Mouse (Mus musculus): ENCODE measurements at regions not wholly inside any gene's neighbourhood (a gene's known extent, or its start where the extent isn't known, plus 50 kb on each side); places are given as distances from the start of the nearest gene placed in this dataset.

- DNase-seq = no peak
Measured at GRCm38 (mm10) chr6:107629376-107629775, 99.8 kb downstream of the Lrrn1 start.

DNA sequence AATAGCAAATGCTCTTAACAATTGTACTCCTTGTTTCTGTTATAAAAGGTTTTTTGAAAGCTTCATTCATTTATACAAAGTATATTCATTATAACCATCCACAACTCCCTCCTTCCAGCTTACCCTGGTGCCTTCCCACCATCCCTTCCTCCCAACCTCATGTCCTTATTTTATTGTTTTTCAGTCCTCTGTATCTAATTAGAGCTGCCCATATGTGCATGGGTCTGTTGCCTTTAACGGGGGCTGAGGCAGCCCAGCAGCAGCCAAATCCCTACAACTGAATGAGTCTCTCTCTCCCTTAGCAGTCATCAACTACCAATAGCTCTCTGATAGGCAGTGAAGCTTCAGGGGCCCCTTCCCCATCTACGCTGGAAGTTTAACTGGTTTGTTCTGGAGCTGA, 116.2 kb downstream of the Lrrn1 start:
- DNase-seq = no peak

DNA sequence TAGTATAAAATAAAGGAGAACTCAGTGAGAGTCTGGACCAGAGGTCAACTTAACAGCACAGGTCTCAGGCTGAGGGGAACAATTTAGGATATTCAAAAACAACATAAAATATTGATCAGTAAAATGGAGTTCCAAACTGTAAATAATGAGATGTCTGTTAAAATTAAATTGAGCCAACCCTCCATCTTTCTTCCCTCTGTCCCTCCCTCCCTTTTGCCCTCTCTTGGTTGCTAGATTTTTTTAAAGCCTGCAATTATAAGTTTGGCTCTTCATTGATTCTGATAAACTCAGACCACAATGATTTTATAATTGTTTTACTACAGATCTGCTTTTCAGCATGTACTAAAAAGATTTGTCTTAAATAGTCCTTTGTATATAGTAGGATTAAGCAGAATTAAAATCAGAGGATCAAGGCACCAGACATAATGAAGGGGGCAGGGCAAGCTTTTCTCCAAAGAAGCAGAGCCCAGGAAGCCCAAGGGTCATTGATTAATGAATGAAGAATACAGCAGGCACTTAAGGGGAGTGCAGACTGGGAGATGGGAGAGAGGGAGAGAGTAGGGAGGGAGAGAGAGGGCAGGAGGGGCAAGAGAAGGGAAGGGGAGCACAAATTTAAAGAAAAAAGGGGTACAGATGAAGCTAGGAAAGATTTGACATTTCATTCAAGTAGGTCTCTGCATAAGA, 124.4 kb downstream of the Lrrn1 start:
- no peak for DNase-seq

- no peak for DNase-seq
Measured at GRCm38 (mm10) chr6:107657805-107658204, 128.2 kb downstream of the Lrrn1 start.

- no peak for DNase-seq
Measured at GRCm38 (mm10) chr6:107661009-107661764, 131.6 kb downstream of the Lrrn1 start.

DNA sequence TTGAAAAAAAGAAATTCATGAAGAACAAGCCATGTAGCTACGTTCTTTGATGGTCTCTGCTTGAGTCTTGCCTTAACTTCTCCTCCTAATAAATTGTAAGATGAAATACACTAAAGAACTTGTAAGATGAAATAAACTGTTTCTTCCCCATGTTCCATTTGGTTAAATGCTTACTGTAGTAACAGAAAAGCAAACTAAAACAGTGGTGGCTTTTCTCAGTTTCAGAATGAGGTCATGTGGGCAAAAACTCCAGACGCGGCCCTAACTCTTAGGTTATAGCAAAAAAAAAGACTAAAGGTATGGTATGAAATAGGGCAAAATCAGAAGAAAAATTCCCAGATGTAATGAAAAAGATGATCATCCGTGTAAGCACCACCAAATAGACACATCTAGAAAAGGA, 169.7 kb downstream of the Lrrn1 start:
- no peak for DNase-seq

GRCm38 (mm10) chr6:107708185-107708584, 178.6 kb downstream of the Lrrn1 start:
- no peak for DNase-seq

DNA sequence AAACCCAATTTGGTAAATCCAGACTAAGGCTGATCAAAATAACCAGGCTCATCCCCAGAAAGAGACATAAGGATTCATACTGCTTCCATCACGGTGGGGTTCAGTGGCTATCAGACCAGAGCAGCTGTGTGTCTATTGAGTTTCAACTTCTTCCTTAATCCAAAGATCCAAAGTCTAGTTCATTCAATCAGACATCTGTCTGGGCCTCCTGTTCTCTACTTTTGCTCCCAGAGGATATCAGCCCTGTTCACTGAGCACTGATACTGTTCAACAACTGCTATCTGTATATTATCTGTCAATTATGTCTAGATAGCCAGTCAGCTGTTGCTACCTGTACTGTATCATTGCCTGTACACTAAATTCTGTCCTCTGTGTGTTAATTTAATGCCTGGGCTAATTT, 179.0 kb downstream of the Lrrn1 start:
- DNase-seq = no peak

- DNase-seq = no peak
Measured at GRCm38 (mm10) chr6:107710360-107710759, 180.8 kb downstream of the Lrrn1 start.

GRCm38 (mm10) chr6:107711181-107712087, 181.9 kb downstream of the Lrrn1 start:
- DNase-seq = no peak

GRCm38 (mm10) chr6:107713051-107713450, 183.5 kb downstream of the Lrrn1 start:
- DNase-seq = no peak

DNA sequence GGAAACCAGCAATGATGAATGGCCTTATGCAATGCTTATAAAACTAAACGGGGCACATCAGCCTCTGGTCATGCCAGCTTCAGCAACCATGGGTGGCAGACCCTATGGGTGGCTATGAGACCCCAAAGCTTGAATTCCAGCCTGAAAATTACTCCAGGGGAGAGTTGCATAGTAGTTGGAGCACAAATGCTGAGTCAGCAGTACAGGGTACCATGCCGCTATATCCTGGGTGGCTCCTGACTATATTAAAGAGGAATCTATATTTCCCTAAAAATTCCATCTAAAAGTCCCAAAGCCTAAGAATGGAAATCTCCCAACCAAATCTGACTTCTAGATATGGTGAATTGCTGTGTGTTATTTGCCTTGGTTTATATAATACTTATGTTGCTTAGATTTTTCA, 187.6 kb downstream of the Lrrn1 start:
- no peak for DNase-seq

DNA sequence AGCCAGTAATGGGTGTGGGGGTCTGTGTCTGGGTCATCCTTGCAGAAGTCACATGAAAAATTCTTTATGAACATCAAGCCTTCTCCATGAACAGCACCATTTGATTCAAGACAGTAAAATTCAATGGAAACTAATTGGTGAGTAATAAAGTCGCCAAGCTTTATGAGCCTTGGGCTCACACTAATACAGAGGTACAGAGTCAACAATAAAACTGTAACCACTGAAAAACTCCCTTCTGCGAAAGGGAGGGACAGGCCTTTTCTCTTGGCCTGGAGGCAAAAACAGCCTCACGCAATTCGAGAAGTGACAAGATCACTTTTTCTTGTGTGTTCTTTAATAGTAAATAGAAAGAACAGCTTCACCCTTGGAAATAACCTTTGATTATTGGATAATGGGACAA, 200.7 kb downstream of the Lrrn1 start:
- no peak for DNase-seq

DNA sequence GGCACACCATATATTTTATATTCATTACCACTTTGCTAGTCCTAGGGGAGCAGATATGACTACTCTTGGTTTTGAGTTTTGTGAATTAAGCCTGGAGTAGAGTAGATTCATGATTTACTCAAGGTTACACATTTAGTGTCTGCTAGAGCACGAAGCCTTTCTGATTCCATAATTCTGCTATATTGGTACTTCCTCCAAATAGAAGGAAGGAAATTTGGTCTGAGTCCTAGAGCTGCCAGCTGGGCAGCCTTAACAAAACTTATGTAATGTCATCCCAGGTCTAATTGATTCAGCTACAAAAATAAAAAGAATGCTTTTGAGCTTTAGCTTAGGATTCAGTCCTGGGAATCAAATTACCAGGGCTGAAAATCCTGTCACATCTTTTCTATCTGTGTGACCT, 205.2 kb downstream of the Lrrn1 start:
- no peak for DNase-seq

- no peak for DNase-seq
Measured at GRCm38 (mm10) chr6:107749111-107749736, 219.7 kb downstream of the Lrrn1 start.

DNA sequence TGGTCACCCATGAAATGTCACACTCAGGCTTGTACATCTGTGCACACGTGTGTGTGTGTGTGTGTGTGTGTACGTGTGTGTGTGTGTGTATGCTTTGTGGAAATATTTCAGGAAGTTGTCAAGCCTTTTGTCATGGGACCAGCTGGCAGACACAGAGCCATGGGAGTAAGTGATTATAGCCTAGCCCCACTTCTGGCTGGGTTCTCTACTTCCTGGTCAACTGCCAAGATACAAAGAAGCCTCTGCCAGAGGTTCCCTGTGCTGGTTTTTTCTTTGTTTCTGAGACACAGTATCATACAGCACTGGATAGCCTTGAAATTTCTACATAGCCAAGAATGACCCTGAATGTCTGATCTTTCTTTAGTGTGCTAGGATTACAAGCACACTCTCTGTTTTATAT, 220.2 kb downstream of the Lrrn1 start:
- DNase-seq = peak; percentile 7

GRCm38 (mm10) chr6:107752156-107752555, 222.6 kb downstream of the Lrrn1 start:
- no peak for DNase-seq

GRCm38 (mm10) chr6:107755158-107755557, 225.6 kb downstream of the Lrrn1 start:
- DNase-seq = no peak

DNA sequence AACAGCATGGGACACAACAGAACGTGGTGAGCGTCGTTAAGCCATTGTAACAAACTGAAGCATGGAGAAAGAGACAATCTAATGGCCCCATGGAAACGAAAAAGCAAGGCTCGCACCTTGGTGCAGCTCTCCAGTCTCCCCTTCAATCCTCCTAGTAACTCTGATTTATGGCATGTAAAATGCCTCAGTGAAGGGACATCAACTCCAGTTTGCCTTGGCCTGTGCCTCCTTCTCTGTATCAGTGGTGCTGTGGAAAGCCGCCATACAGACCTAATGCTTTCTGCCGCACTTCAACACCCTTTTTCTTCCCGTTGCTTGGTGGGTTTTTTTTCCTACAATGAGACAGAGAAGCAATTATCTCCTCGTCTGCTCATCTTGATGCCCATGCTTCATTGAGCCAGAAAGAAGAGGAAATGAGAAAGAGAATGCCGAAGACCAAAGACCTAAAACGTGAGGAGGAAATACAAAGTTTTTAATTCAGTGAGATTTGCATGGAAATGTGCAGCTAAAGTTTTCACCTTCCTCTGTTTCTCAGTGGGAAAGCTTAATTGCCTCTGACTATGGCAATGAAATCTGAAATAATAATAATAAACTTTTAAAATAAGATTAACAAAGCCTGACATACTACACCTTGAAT, 241.4 kb downstream of the Lrrn1 start:
- DNase-seq = no peak

GRCm38 (mm10) chr6:107784998-107785397, 255.4 kb downstream of the Lrrn1 start:
- DNase-seq = no peak

- DNase-seq = no peak
Measured at GRCm38 (mm10) chr6:107788224-107788893, 258.8 kb downstream of the Lrrn1 start.
